Mouse (Mus musculus): ENCODE measurements around the gene Vmn2r112.
"Not testable (repeated sequence)": the region's sequence is repeated elsewhere in the genome, so short reads cannot be mapped to it uniquely, and the experiment has no call there.

The Vmn2r112 gene

GRCm38 (mm10) chr17:22600651-22601050 is at the start of gene Vmn2r112:
Vmn2r112 (plus strand) TSS chr17:22600951.
- H3K27me3 ChIP-seq (ENCODE audit: insufficient read depth, low read length); H3K36me3 ChIP-seq (ENCODE audit: insufficient read depth, low read length); H3K9me3 ChIP-seq (ENCODE audit: low read length); H3K4me1 ChIP-seq (replicated peaks; ENCODE audit: low read depth, low read length); H3K4me3 ChIP-seq (replicated peaks; ENCODE audit: low read length): not testable (repeated sequence)

DNA sequence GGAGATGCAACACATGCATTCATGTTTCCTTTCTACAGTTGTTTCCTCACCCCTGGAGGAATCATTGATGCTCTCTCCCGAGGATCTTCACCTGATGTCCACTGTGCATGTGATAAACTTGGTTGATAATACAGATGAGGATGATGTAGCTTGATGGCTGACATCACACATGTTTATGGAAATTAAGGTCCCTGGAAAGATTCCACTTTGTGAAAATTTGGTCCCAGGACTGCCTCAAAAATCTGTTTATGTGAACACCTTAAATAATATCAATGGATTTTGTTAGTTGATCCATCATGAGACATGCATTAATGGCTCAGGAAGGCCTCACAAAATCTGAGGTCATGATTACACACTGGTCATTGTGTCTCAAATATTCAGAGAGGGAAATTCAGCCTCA is 27.4 kb upstream of the Vmn2r112 start, which contains the start of gene Vmn2r111:
TSS of gene Vmn2r111 (minus strand) at position 101 of the 400 bp plus-strand sequence.
- H3K4me1 ChIP-seq (replicated peaks; ENCODE audit: low read depth, low read length); H3K4me3 ChIP-seq (replicated peaks; ENCODE audit: low read length); H3K9me3 ChIP-seq (ENCODE audit: low read length); H3K36me3 ChIP-seq (ENCODE audit: insufficient read depth, low read length); H3K27me3 ChIP-seq (ENCODE audit: insufficient read depth, low read length): not testable (repeated sequence)

DNA sequence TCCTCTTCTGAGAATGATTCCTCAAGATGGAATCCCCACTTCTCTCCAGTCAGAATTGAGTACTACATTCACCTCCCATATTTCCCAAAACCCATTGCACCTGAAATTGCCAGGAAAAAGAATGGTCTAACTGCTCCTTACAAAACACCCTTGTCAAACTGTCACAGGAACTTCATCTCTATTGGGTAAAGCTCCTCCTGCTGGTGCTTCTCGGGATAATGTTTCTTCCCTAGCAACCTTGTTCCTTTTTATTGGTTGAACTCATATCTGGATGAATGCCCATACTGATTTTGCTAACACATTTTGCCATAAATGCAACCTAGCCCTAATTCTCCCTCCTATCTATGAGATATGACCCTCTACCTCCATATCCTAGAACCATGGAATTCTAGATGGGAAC is 29.9 kb downstream of the Vmn2r112 start:
- no peaks in the 10 kb centered on the region for H3K36me3 ChIP-seq (ENCODE audit: insufficient read depth, low read length)
- no peaks in the 10 kb centered on the region for H3K27me3 ChIP-seq (ENCODE audit: insufficient read depth, low read length)
- no peak for TF ChIP-seq POU5F1 (IDR thresholded peaks at IDR 0.05; ENCODE audit: borderline replicate concordance, low read length)
- TF ChIP-seq CTCF (conservative IDR thresholded peaks at IDR 0.05; ENCODE audit: low read length), result peak; percentile 76
- no peak for TF ChIP-seq NANOG (IDR thresholded peaks at IDR 0.05; ENCODE audit: borderline replicate concordance, low read length)

More for the DNA sequence above, 29.9 kb downstream of the Vmn2r112 start:
- Histone ChIP-seq H3K4me3 (replicated peaks; ENCODE audit: low read length) (no peak overlapping the region), H3K4me1 (replicated peaks; ENCODE audit: low read depth, low read length) (no peaks in the 10 kb centered on the region), H3K9me3 (ENCODE audit: low read length) (peaks cover 2% of the 10 kb centered on the region)

Measured in E14TG2a.4 (cell line).